Mouse (Mus musculus) lung, adult 2 months (tissue): ENCODE measurements around the gene Atp13a3.

Experiments
- CTCF ChIP-seq: fragments of 200-500 bp; IDR thresholded peaks from 2 replicates; pipeline ENCODE4 v1.5.1; 2011; ENCODE audit warnings: mild to moderate bottlenecking, low read length, control low read depth; ENCODE audit not compliant: insufficient read depth
- POLR2A ChIP-seq: fragments of 200-500 bp; IDR thresholded peaks from 2 replicates; pipeline ENCODE4 v1.6.1; 2011; ENCODE audit warnings: low read depth, mild to moderate bottlenecking, control low read depth, low read length, borderline replicate concordance; ENCODE audit errors: extremely low read depth

DNA sequence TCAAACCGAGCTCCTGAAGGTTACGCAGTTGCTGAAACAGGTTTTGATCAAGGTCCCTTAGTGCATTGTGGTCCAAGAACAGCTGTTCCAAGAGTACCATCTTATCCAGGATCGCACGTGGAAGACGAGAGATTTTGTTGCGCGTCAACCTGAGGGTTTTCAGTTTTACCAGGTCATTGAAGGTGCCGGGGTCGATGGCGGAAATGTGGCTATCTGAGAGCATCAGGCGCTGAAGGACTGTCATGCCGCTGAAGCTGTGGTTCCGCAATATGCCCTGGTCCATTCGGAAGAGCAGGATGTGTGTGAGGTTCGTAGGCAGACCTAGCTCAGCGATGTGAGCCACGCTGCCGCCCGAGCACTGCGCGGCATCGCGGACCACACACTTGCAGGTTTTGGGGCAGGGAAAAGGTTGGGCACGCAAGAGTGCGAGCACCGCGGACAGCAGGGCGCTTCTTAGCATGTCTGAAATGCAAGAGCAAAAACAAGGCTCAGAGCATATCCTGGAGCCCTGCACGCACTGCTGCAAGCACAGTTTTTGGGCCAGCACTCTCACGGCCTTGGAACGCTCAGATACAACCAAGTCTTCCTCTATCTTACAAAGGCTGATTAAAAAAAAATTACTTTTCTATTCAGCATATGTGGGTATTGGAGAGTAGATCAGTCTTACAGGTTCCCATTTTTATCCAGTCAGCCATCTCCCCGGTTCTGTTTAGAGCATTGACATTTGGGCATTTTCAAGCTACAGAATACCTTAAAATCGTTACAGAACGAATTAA lies 96.2 kb downstream of the Atp13a3 start:
- no peak for TF ChIP-seq CTCF
- TF ChIP-seq POLR2A, result no peak
